Mouse (Mus musculus) forebrain, embryonic 10.5 days (tissue): ENCODE results near the gene Nup85. TPM values are rescaled to one million over a fixed set of nuclear protein-coding genes. Genes with fewer than 3 reads are reported as not detected.

Source experiments
- DNase-seq: peaks from one replicate; pipeline ENCODE4 v3.0.0-alpha.2; 2017; ENCODE audit warnings: low spot score; ENCODE audit errors: extremely low spot score
- H3K27ac ChIP-seq: fragments of 300-500 bp; sonication (generic); 2 replicates; pipeline ENCODE4 v1.5.1; 2016; ENCODE audit warnings: mild to moderate bottlenecking
- H3K27me3 ChIP-seq: fragments of 300-500 bp; sonication (generic); 2 replicates; pipeline ENCODE4 v1.6.1; 2016; ENCODE audit warnings: mild to moderate bottlenecking; ENCODE audit not compliant: poor library complexity, severe bottlenecking
- H3K36me3 ChIP-seq: fragments of 300-500 bp; sonication (generic); replicated peaks from 2 replicates; pipeline ENCODE4 v1.6.1; 2016; ENCODE audit warnings: mild to moderate bottlenecking, moderate library complexity
- H3K4me1 ChIP-seq: fragments of 300-500 bp; sonication (generic); 2 replicates; pipeline ENCODE4 v1.6.1; 2016
- H3K4me3 ChIP-seq: fragments of 300-500 bp; sonication (generic); 2 replicates; pipeline ENCODE4 v1.5.1; 2016; ENCODE audit warnings: mild to moderate bottlenecking, moderate library complexity
- H3K9me3 ChIP-seq: fragments of 300-500 bp; sonication (generic); 2 replicates; pipeline ENCODE4 v1.6.1; 2016; ENCODE audit warnings: mild to moderate bottlenecking, moderate library complexity
- WGBS: fragments of 180-500 bp; shearing (Covaris S2); methylation state at CpG from one replicate; pipeline ENCODE4 v1.1.7; 2016; 5-methylcytosine and 5-hydroxymethylcytosine counted together
- polyA plus RNA-seq: library from polyadenylated mRNA; unstranded; fragments of >200 nt; fragmentation: Nextera tagmentation; extraction: Ambion mirVana; gene quantifications from 2 replicates; pipeline ENCODE4 v1.2.1, GENCODE M21; 2016

The Nup85 gene
- polyA plus RNA-seq, 1 experiment from 2014 or later: 281 TPM

- Histone ChIP-seq H3K4me1 (peaks cover 22% of the 10 kb centered on the region), H3K36me3 (no peaks in the 10 kb centered on the region), H3K27ac (0 out of 2 replicates have a peak overlapping the region, but pooled peaks have one; percentile 25), H3K4me3 (no peak overlapping the region), H3K9me3 (no peaks in the 10 kb centered on the region), H3K27me3 (no peaks in the 10 kb centered on the region)
- 17% methylated on average over 3 of the region's 3 CpGs for WGBS
- no peak for DNase-seq
These were observed 67.3 kb downstream of the Nup85 start for GRCm38 (mm10) chr11:115631505-115631890.

GRCm38 (mm10) chr11:115632247-115632646, 68.0 kb downstream of the Nup85 start:
- Histone ChIP-seq H3K4me3 (no peak overlapping the region), H3K27ac (no peak overlapping the region), H3K4me1 (peaks cover 17% of the 10 kb centered on the region), H3K27me3 (no peaks in the 10 kb centered on the region), H3K36me3 (no peaks in the 10 kb centered on the region), H3K9me3 (no peaks in the 10 kb centered on the region)
- DNase-seq: no peak
- WGBS: 78% methylated on average over 7 of the region's 7 CpGs

- 94% methylated on average over 10 of the region's 10 CpGs for WGBS
These were observed 68.6 kb downstream of the Nup85 start for GRCm38 (mm10) chr11:115632862-115633261.

More at GRCm38 (mm10) chr11:115632862-115633261, 68.6 kb downstream of the Nup85 start:
- Histone ChIP-seq H3K9me3 (no peaks in the 10 kb centered on the region), H3K27ac (no peak overlapping the region), H3K36me3 (no peaks in the 10 kb centered on the region), H3K4me1 (peaks cover 10% of the 10 kb centered on the region), H3K4me3 (no peak overlapping the region), H3K27me3 (no peaks in the 10 kb centered on the region)
- DNase-seq: no peak

Other genes starting within 250 kb of the Nup85 start
- gene Ush1g, start 242.4 kb upstream of the Nup85 start, polyA plus RNA-seq: 0.05 TPM in 1 of 2 replicates, not detected in the other
- not detected in 2 replicates for gene Otop3, start 229.7 kb upstream of the Nup85 start, polyA plus RNA-seq
- gene Hid1, start 196.7 kb upstream of the Nup85 start, polyA plus RNA-seq: 16.2 and 18.2 TPM in 2 replicates
- gene Cdr2l, start 182.5 kb upstream of the Nup85 start, polyA plus RNA-seq: 21.1 and 21.8 TPM in 2 replicates
- 275 and 277 TPM in 2 replicates for gene Mrpl58, start 160.7 kb upstream of the Nup85 start, polyA plus RNA-seq
- 877 and 886 TPM in 2 replicates for gene Atp5h, start 144.5 kb upstream of the Nup85 start, polyA plus RNA-seq
- 8.9 and 10.3 TPM in 2 replicates for gene Kctd2, start 144.3 kb upstream of the Nup85 start, polyA plus RNA-seq
- gene Trim80, start 123.9 kb upstream of the Nup85 start, polyA plus RNA-seq: 0.15 and 0.19 TPM in 2 replicates
- 0.19 and 0.20 TPM in 2 replicates for gene Slc16a5, start 102.0 kb upstream of the Nup85 start, polyA plus RNA-seq
- gene Armc7, start 88.8 kb upstream of the Nup85 start, polyA plus RNA-seq: 8.1 and 8.2 TPM in 2 replicates
- 93.2 and 94.5 TPM in 2 replicates for gene Nt5c, start 72.6 kb upstream of the Nup85 start, polyA plus RNA-seq
- gene Jpt1, start 50.0 kb upstream of the Nup85 start, polyA plus RNA-seq: 719 and 771 TPM in 2 replicates
- gene Sumo2, start 28.2 kb upstream of the Nup85 start, polyA plus RNA-seq: 1,497 and 1,498 TPM in 2 replicates
- gene Mrps7, start 39.5 kb downstream of the Nup85 start, polyA plus RNA-seq: 106 TPM in 2 replicates
- 29.6 and 35.0 TPM in 2 replicates for gene Gga3, start 39.6 kb downstream of the Nup85 start, polyA plus RNA-seq
- gene Mif4gd, start 48.5 kb downstream of the Nup85 start, polyA plus RNA-seq: 20.3 and 23.8 TPM in 2 replicates
- 25.6 and 26.2 TPM in 2 replicates for gene Slc25a19, start 63.9 kb downstream of the Nup85 start, polyA plus RNA-seq
- 74.4 and 79.6 TPM in 2 replicates for gene Grb2, start 144.2 kb downstream of the Nup85 start, polyA plus RNA-seq
- gene Tmem94, start 201.0 kb downstream of the Nup85 start, polyA plus RNA-seq: 36.8 and 38.1 TPM in 2 replicates
- gene Caskin2, start 249.2 kb downstream of the Nup85 start, polyA plus RNA-seq: 18.3 and 19.2 TPM in 2 replicates